Mouse (Mus musculus): Measurements from ENCODE around the gene Rassf2.

The Rassf2 gene

GRCm38 (mm10) chr2:132029646-132030417, at the start of gene Rassf2:
Gene Rassf2 (minus strand): TSS chr2:132030258.
- H3K36me3 ChIP-seq (ENCODE audit: control insufficient read depth, insufficient read depth, low read length, poor library complexity, severe bottlenecking) = no peaks in the 10 kb centered on the region
- no peaks in the 10 kb centered on the region for H3K27me3 ChIP-seq (ENCODE audit: control insufficient read depth, insufficient read depth, low read length, poor library complexity, severe bottlenecking)
- DNase-seq (ENCODE audit: low read depth, low spot score) = peak; percentile 92

GRCm38 (mm10) chr2:132079139-132079538, 49.1 kb upstream of the Rassf2 start:
- peaks cover 4% of the 10 kb centered on the region for H3K36me3 ChIP-seq (ENCODE audit: control insufficient read depth, insufficient read depth, low read length, poor library complexity, severe bottlenecking)
- H3K27me3 ChIP-seq (ENCODE audit: control insufficient read depth, insufficient read depth, low read length, poor library complexity, severe bottlenecking) = no peaks in the 10 kb centered on the region
- DNase-seq (ENCODE audit: low read depth, low spot score) = no peak

- no peak for DNase-seq (ENCODE audit: low read depth, low spot score)
Measured at GRCm38 (mm10) chr2:132073052-132073451, 43.0 kb upstream of the Rassf2 start.

GRCm38 (mm10) chr2:132069985-132070735, 40.1 kb upstream of the Rassf2 start:
- H3K27me3 ChIP-seq (ENCODE audit: control insufficient read depth, insufficient read depth, low read length, poor library complexity, severe bottlenecking) = no peaks in the 10 kb centered on the region
- peaks cover 9% of the 10 kb centered on the region for H3K36me3 ChIP-seq (ENCODE audit: control insufficient read depth, insufficient read depth, low read length, poor library complexity, severe bottlenecking)
- DNase-seq (ENCODE audit: low read depth, low spot score) = no peak

More at GRCm38 (mm10) chr2:132073052-132073451, 43.0 kb upstream of the Rassf2 start:
- H3K36me3 ChIP-seq (ENCODE audit: control insufficient read depth, insufficient read depth, low read length, poor library complexity, severe bottlenecking) = peaks cover 10% of the 10 kb centered on the region
- H3K27me3 ChIP-seq (ENCODE audit: control insufficient read depth, insufficient read depth, low read length, poor library complexity, severe bottlenecking) = no peaks in the 10 kb centered on the region

- H3K27me3 ChIP-seq (ENCODE audit: control insufficient read depth, insufficient read depth, low read length, poor library complexity, severe bottlenecking) = no peaks in the 10 kb centered on the region
- DNase-seq (ENCODE audit: low read depth, low spot score) = peak; percentile 62
Measured at GRCm38 (mm10) chr2:132064185-132064831, 34.2 kb upstream of the Rassf2 start.

GRCm38 (mm10) chr2:132063776-132064175, 33.7 kb upstream of the Rassf2 start:
- H3K27me3 ChIP-seq (ENCODE audit: control insufficient read depth, insufficient read depth, low read length, poor library complexity, severe bottlenecking) = no peaks in the 10 kb centered on the region
- H3K36me3 ChIP-seq (ENCODE audit: control insufficient read depth, insufficient read depth, low read length, poor library complexity, severe bottlenecking) = no peaks in the 10 kb centered on the region; the same call in 1 of the 2 replicates
- DNase-seq (ENCODE audit: low read depth, low spot score) = peak; percentile 52

More at GRCm38 (mm10) chr2:132064185-132064831, 34.2 kb upstream of the Rassf2 start:
- no peaks in the 10 kb centered on the region; the same call in 1 of the 2 replicates for H3K36me3 ChIP-seq (ENCODE audit: control insufficient read depth, insufficient read depth, low read length, poor library complexity, severe bottlenecking)

GRCm38 (mm10) chr2:132061884-132062283, 31.8 kb upstream of the Rassf2 start:
- DNase-seq (ENCODE audit: low read depth, low spot score) = no peak

GRCm38 (mm10) chr2:132059919-132060318, 29.9 kb upstream of the Rassf2 start:
- H3K36me3 ChIP-seq (ENCODE audit: control insufficient read depth, insufficient read depth, low read length, poor library complexity, severe bottlenecking) = no peaks in the 10 kb centered on the region; the same call in 1 of the 2 replicates
- peak; percentile 57 for DNase-seq (ENCODE audit: low read depth, low spot score)
- no peaks in the 10 kb centered on the region for H3K27me3 ChIP-seq (ENCODE audit: control insufficient read depth, insufficient read depth, low read length, poor library complexity, severe bottlenecking)

More at GRCm38 (mm10) chr2:132061884-132062283, 31.8 kb upstream of the Rassf2 start:
- no peaks in the 10 kb centered on the region for H3K27me3 ChIP-seq (ENCODE audit: control insufficient read depth, insufficient read depth, low read length, poor library complexity, severe bottlenecking)
- no peaks in the 10 kb centered on the region; the same call in none of the 2 replicates for H3K36me3 ChIP-seq (ENCODE audit: control insufficient read depth, insufficient read depth, low read length, poor library complexity, severe bottlenecking)

GRCm38 (mm10) chr2:132055349-132055753, 25.3 kb upstream of the Rassf2 start:
- H3K36me3 ChIP-seq (ENCODE audit: control insufficient read depth, insufficient read depth, low read length, poor library complexity, severe bottlenecking) = no peaks in the 10 kb centered on the region; the same call in 1 of the 2 replicates
- no peak for DNase-seq (ENCODE audit: low read depth, low spot score)
- H3K27me3 ChIP-seq (ENCODE audit: control insufficient read depth, insufficient read depth, low read length, poor library complexity, severe bottlenecking) = no peaks in the 10 kb centered on the region

GRCm38 (mm10) chr2:132053824-132054223, 23.8 kb upstream of the Rassf2 start:
- H3K27me3 ChIP-seq (ENCODE audit: control insufficient read depth, insufficient read depth, low read length, poor library complexity, severe bottlenecking) = no peaks in the 10 kb centered on the region
- no peaks in the 10 kb centered on the region; the same call in 1 of the 2 replicates for H3K36me3 ChIP-seq (ENCODE audit: control insufficient read depth, insufficient read depth, low read length, poor library complexity, severe bottlenecking)
- DNase-seq (ENCODE audit: low read depth, low spot score) = peak; percentile 36

GRCm38 (mm10) chr2:132051798-132052197, 21.7 kb upstream of the Rassf2 start:
- peak; percentile 55 for DNase-seq (ENCODE audit: low read depth, low spot score)
- Histone ChIP-seq H3K36me3 (ENCODE audit: control insufficient read depth, insufficient read depth, low read length, poor library complexity, severe bottlenecking) (no peaks in the 10 kb centered on the region; the same call in 1 of the 2 replicates), H3K27me3 (ENCODE audit: control insufficient read depth, insufficient read depth, low read length, poor library complexity, severe bottlenecking) (no peaks in the 10 kb centered on the region)

GRCm38 (mm10) chr2:132049921-132050320, 19.9 kb upstream of the Rassf2 start:
- H3K27me3 ChIP-seq (ENCODE audit: control insufficient read depth, insufficient read depth, low read length, poor library complexity, severe bottlenecking) = no peaks in the 10 kb centered on the region
- DNase-seq (ENCODE audit: low read depth, low spot score) = no peak
- no peaks in the 10 kb centered on the region for H3K36me3 ChIP-seq (ENCODE audit: control insufficient read depth, insufficient read depth, low read length, poor library complexity, severe bottlenecking)

GRCm38 (mm10) chr2:132049491-132049890, 19.4 kb upstream of the Rassf2 start:
- DNase-seq (ENCODE audit: low read depth, low spot score) = no peak
- Histone ChIP-seq H3K36me3 (ENCODE audit: control insufficient read depth, insufficient read depth, low read length, poor library complexity, severe bottlenecking) (no peaks in the 10 kb centered on the region), H3K27me3 (ENCODE audit: control insufficient read depth, insufficient read depth, low read length, poor library complexity, severe bottlenecking) (no peaks in the 10 kb centered on the region)

GRCm38 (mm10) chr2:132048143-132048772, 18.2 kb upstream of the Rassf2 start:
- DNase-seq (ENCODE audit: low read depth, low spot score) = peak; percentile 39
- Histone ChIP-seq H3K36me3 (ENCODE audit: control insufficient read depth, insufficient read depth, low read length, poor library complexity, severe bottlenecking) (no peaks in the 10 kb centered on the region), H3K27me3 (ENCODE audit: control insufficient read depth, insufficient read depth, low read length, poor library complexity, severe bottlenecking) (no peaks in the 10 kb centered on the region)

Data from splenic B cell, adult 2 months (primary cell).